Mouse (Mus musculus) cerebellum, postnatal 36 days (tissue): ENCODE measurements at regions not wholly inside any gene's neighbourhood (a gene's known extent, or its start where the extent isn't known, plus 50 kb on each side); places are given as distances from the start of the nearest gene placed in this dataset.
"Not testable (repeated sequence)": the region's sequence is repeated elsewhere in the genome, so short reads cannot be mapped to it uniquely, and the experiment has no call there.

Source experiments
- DNase-seq, 2 experiments: peaks; one replicate each; pipeline ENCODE4 v3.0.0; 2021 to 2022; ENCODE audit warnings: mixed read lengths in 2 of 2

GRCm38 (mm10) chr13:25695017-25695604 is 424.8 kb upstream of the Nrsn1 start:
- peak; percentile 2 to 3 for DNase-seq

GRCm38 (mm10) chr13:25678221-25678735 is 408.0 kb upstream of the Nrsn1 start:
- no peak for DNase-seq

DNA sequence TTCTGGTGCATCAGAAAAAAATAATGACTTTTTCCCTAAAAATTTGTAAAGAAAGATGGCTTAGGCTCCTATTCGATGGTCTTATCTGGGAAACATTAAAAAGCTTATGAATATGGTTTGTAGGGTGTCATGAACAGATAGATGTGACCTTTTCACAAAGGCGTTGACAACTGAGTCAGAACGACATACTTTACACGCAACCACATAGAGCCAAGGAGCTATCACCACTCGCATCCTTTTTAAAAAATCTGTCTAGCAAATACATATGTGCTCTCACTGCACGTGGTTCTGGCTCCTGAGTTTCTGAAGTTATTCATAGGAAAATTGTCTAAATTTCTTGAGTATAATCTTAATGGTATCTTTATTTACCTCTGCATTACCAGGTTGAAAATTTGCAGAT is 404.9 kb upstream of the Nrsn1 start:
- no peak for DNase-seq

DNA sequence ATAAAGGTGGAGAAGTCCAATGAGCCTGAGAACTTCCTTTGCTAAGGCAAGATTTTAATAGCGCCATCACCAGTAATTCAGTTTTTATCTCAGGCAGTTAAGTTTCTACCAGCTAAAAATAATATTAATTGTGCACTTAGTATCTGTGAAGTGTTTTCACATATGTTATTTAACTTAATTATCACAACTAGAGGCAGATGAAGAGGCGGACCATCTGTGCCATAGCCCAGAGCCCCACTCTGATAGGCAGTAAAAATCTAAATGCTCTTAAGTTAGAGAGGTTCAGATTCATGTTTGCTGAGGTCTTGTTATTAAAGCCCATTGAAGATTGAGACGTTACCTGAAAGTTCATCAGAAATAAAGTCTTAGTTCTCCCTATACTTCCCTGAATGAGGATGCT is 395.7 kb upstream of the Nrsn1 start:
- DNase-seq = no peak

DNA sequence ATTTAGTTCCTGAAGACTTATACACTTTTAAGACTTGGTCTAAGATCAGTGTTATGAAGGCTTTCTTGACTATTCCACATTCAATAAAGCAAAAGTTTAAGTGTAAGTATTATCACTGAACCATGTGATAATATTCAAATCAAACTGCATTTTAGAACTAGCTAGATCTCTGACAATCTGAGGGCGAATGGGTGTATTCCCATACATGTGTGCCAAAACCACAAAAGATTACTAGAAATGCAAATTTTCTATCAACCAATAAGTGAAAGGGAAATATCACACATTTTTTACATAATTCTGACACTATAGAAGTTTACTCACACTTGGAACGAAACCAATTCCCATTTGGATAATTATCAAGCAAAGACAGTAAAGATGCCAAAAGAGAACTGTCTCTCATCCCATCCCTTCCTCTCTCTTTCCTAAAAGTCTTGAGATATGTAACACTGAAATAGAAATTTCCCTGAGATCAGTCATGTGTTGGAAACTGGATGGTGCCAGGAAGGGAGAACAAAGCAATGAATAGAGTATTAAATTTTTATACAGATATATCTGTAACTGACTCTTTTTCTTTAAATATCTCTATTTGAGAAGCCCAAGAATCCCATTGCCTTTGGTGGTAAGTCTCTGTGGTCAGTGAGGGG is 394.8 kb upstream of the Nrsn1 start:
- DNase-seq = no peak

DNA sequence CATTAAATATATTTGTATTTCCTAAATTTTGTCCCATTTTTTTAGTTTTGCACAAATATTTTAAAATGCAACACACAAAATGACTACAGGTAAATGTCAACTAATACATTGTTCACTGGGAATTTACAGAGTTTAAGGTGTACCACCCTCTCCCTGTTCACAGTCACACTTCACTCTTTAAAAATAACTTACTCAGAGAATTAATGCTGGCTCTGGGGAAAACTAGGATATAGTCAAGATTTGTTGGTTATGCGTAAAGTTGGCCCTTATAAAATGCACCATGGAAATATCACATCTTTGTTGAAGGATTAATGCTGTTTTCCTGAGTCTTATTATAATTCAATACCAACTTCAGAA is 378.1 kb upstream of the Nrsn1 start:
- DNase-seq = no peak

GRCm38 (mm10) chr13:25647711-25648429 is 377.6 kb upstream of the Nrsn1 start:
- DNase-seq = no peak

DNA sequence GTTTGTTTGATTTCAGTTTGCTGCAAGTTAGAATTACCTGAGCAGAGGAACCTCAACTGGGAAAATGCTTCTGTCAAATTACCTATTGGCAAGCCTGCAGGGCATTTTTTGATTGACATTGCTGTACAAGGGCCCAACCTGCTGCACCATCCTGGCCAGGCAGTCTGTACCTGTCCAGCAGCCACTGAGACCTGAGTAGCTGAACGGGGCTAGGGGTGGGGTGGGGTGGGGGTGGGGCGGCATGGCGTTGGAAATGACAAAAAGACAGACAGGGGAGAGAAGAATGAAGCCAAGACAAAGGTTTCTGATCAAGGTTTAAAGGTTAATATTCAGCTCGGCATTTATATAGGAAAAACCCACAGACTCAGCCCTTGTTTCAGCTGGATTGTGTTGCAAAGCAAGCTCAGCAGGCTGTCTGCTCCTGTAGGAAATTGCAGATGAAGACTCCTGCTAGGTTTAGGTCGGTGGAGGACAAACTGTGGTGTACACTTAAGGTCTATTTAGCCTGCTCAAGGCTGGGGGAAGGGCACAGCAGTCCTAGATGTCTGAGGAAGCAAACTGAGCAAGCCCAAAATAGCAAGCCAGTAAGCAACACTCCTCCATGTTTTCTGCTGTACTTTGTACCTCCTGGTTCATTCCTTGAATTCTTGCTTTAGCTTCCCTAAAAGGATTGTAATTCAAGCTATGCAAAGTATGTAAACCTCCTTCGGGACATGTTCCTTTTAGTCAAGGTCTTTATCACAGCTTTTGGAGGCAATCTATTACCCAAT is 369.4 kb upstream of the Nrsn1 start:
- DNase-seq = no peak

GRCm38 (mm10) chr13:25629466-25629865 is 359.2 kb upstream of the Nrsn1 start:
- no peak for DNase-seq

GRCm38 (mm10) chr13:25617578-25617977 is 347.3 kb upstream of the Nrsn1 start:
- DNase-seq = no peak

- no peak for DNase-seq
Observed at GRCm38 (mm10) chr13:25611986-25612385, 341.7 kb upstream of the Nrsn1 start.

- no peak for DNase-seq
Observed at GRCm38 (mm10) chr13:25609641-25610040, 339.3 kb upstream of the Nrsn1 start.

- DNase-seq = no peak
Observed at GRCm38 (mm10) chr13:25609241-25609640, 338.9 kb upstream of the Nrsn1 start.

- DNase-seq = not testable (repeated sequence)
Observed at GRCm38 (mm10) chr13:25601351-25601750, 331.0 kb upstream of the Nrsn1 start.

- DNase-seq = no peak
Observed at GRCm38 (mm10) chr13:25594629-25595028, 324.3 kb upstream of the Nrsn1 start.

- no peak for DNase-seq
Observed at GRCm38 (mm10) chr13:25570641-25571040, 300.3 kb upstream of the Nrsn1 start.

DNA sequence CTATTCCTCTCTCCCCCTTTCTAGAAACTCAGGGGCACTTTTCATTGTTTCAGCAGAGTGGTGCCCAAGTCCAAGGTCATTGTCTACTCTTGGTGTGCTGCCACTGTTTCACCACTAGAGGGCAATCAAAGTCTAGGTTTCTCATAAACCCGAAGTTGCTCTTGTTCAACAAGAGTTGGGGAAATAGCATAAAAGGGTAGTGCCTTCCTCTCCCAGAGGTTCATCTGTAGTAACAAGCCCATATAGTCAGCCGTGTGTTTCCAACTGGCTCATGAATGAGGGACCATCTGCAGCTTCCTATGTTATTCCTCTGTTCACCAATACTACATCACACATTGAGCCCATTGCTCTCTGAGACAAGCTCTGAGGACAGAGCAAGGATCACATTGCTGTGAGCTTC is 292.4 kb upstream of the Nrsn1 start:
- peak; percentile 6 to 39 for DNase-seq

DNA sequence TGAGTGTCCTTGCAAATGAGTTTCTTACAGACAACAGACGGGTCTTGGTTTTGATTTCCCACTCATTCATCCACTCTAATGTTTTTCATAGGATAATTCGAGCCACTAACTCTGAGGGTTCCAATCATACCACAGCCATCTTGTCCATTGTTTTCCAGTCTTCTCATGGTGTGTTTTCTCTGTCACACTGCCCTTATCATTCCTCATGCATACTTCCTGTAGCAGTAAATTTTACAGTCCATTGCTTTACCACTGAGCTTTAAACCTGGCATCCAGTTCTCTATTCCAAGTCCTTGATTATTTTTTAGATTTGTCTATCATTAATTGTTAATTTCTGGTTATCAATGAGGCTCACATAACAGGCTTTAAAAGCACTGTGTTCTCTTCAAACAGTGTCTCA is 290.0 kb upstream of the Nrsn1 start:
- DNase-seq = no peak

- no peak for DNase-seq
Observed at GRCm38 (mm10) chr13:25554962-25555361, 284.7 kb upstream of the Nrsn1 start.

DNA sequence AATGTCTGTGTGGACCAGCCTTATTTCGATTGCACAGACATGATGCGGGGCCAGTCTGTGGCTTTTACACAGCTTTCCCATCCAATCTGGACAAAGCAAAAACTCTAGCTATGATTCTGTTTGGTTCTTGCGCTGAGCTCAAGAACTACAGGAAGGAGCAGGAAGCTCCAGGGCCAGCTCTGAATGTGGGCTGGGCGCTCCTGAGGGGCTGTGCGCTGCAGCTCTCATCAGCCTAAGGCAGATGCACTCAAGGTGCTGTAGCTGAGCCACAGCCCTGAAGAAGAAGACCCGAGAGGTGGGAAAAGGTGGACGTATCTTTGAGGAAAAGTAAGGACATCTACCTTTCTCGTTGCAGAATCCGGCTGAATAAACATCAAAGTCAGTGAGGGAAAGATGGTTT is 278.2 kb upstream of the Nrsn1 start:
- no peak for DNase-seq

GRCm38 (mm10) chr13:25547150-25548145 is 277.1 kb upstream of the Nrsn1 start:
- DNase-seq = no peak

GRCm38 (mm10) chr13:25524094-25524493 is 253.8 kb upstream of the Nrsn1 start:
- DNase-seq = no peak
